Mouse (Mus musculus): ENCODE data around the gene Usp42.

DNA sequence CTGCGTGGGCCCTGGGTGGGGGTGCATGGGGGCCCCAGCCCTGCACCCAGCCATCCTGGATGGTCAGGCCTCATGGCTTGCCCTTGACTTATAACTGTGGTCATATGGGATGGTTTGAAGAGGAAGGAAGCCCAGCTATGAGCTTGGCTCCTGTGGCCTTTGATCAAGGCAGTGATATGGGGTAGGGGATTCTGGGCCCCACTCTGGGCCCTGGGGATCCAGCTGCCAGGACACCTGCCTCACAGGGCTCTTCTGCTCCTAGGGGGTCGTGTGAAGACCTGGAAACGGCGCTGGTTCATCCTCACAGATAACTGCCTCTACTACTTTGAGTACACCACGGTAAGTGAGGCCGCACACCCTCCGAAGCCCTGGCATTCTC is 25.3 kb downstream of the Usp42 start:
- TF ChIP-seq CTCF (conservative IDR thresholded peaks at IDR 0.05; ENCODE audit: insufficient read depth, insufficient read length, low read depth, low read length) (no peak), POLR2A (IDR thresholded peaks at IDR 0.05; ENCODE audit: low read depth, low read length) (no peak)
